Mouse (Mus musculus) c-Kit-negative CD71-positive TER-119-positive erythroid progenitor cells, embryonic 14.5 days (primary cell): ENCODE data around the gene Tmem91.

Source experiments
- DNase-seq: peaks from one replicate; pipeline ENCODE4 v3.0.0-alpha.2; 2013; ENCODE audit warnings: low read depth, low spot score

The Tmem91 gene

GRCm38 (mm10) chr7:25626509-25627430 lies 48.2 kb downstream of the Tmem91 start, which contains the start of gene B3gnt8:
B3gnt8 (plus strand) TSS chr7:25626654.
- DNase-seq, result no peak

GRCm38 (mm10) chr7:25625594-25626250 lies 49.2 kb downstream of the Tmem91 start:
- DNase-seq, result no peak

- DNase-seq, result no peak
Observed at GRCm38 (mm10) chr7:25624851-25625250, 50.1 kb downstream of the Tmem91 start.

GRCm38 (mm10) chr7:25623857-25624370 lies 51.1 kb downstream of the Tmem91 start:
- DNase-seq, result no peak

GRCm38 (mm10) chr7:25620751-25621150 lies 54.2 kb downstream of the Tmem91 start:
- no peak for DNase-seq

GRCm38 (mm10) chr7:25620101-25620500 lies 54.9 kb downstream of the Tmem91 start:
- no peak for DNase-seq

- no peak for DNase-seq
Observed at GRCm38 (mm10) chr7:25619722-25619991, 55.3 kb downstream of the Tmem91 start.
